Mouse (Mus musculus): ENCODE results near the gene Bicdl2. TPM values are rescaled to one million over a fixed set of nuclear protein-coding genes. Genes with fewer than 3 reads are reported as not detected.

Bicdl2 gene
- total and polyA plus RNA-seq, 3 experiments: 0.08 to 0.17 TPM; not detected in 1

GRCm38 (mm10) chr17:23671519-23671918 is 11.2 kb downstream of the Bicdl2 start:
- Histone ChIP-seq H3K36me3 (ENCODE audit: control insufficient read depth in 1 of 2, insufficient read depth in 2 of 2, low read length in 2 of 2) (peaks cover 0 to 11% of the 10 kb centered on the region in 2 experiments; a peak in 2 of 4 replicates), H3K27ac (ENCODE audit: control insufficient read depth, low read depth, low read length) (no peak overlapping the region), H3K9me3 (replicated peaks; ENCODE audit: insufficient read depth, low read length) (no peaks in the 10 kb centered on the region), H3K4me1 (ENCODE audit: control insufficient read depth in 1 of 2, insufficient read depth in 2 of 2, low read length in 2 of 2) (peaks cover 0 to 17% of the 10 kb centered on the region in 2 experiments; a peak in 3 of 4 replicates), H3K4me3 (ENCODE audit: control insufficient read depth in 1 of 2, insufficient read depth in 1 of 2, low read depth in 2 of 2, low read length in 2 of 2) (no peak overlapping the region), H3K79me2 (ENCODE audit: control insufficient read depth, insufficient read depth, low read length, poor library complexity) (peaks cover 8% of the 10 kb centered on the region), H3K9ac (ENCODE audit: control insufficient read depth, low read depth, low read length, poor library complexity, severe bottlenecking) (no peak overlapping the region), H3K27me3 (ENCODE audit: control insufficient read depth in 1 of 2, insufficient read depth in 2 of 2, low read length in 2 of 2) (no peaks in the 10 kb centered on the region)
- TF ChIP-seq POLR2AphosphoS2 (IDR thresholded peaks at IDR 0.05; ENCODE audit: low read length) (no peak), ZNF384 (IDR thresholded peaks at IDR 0.05; ENCODE audit: low read depth, low read length) (no peak), KAT2A (conservative IDR thresholded peaks at IDR 0.05; ENCODE audit: low read depth, low read length) (no peak), ELF1 (IDR thresholded peaks at IDR 0.05; ENCODE audit: low read depth, low read length) (no peak), JUND (IDR thresholded peaks at IDR 0.05; ENCODE audit: low read depth, low read length) (no peak), ZC3H11A (IDR thresholded peaks at IDR 0.05; ENCODE audit: low read depth, low read length) (no peak), UBTF (IDR thresholded peaks at IDR 0.05; ENCODE audit: borderline replicate concordance, insufficient read depth, low read depth, low read length) (no peak), EP300 (IDR thresholded peaks at IDR 0.05; ENCODE audit: low read depth in 1 of 2, low read length in 2 of 2) (no peak), E2F4 (IDR thresholded peaks at IDR 0.05; ENCODE audit: borderline replicate concordance, low read depth, low read length) (no peak), MYC (IDR thresholded peaks at IDR 0.05; ENCODE audit: low read depth, low read length) (no peak), CHD1 (IDR thresholded peaks at IDR 0.05; ENCODE audit: low read depth, low read length) (no peak), POLR2A (IDR thresholded peaks at IDR 0.05; ENCODE audit: control insufficient read depth in 1 of 2, insufficient read depth in 1 of 2, low read depth in 1 of 2, low read length in 2 of 2, poor library complexity in 1 of 2) (no peak), RAD21 (IDR thresholded peaks at IDR 0.05; ENCODE audit: low read depth, low read length) (no peak), ETS1 (IDR thresholded peaks at IDR 0.05; ENCODE audit: low read depth, low read length) (no peak)
- no peak for DNase-seq (ENCODE audit: low read depth, low spot score)

GRCm38 (mm10) chr17:23672761-23673160 is 12.5 kb downstream of the Bicdl2 start:
- Histone ChIP-seq H3K79me2 (ENCODE audit: control insufficient read depth, insufficient read depth, low read length, poor library complexity) (peaks cover 15% of the 10 kb centered on the region), H3K36me3 (ENCODE audit: control insufficient read depth in 1 of 2, insufficient read depth in 2 of 2, low read length in 2 of 2) (peaks cover 0 to 12% of the 10 kb centered on the region in 2 experiments; a peak in 2 of 4 replicates), H3K4me1 (ENCODE audit: control insufficient read depth in 1 of 2, insufficient read depth in 2 of 2, low read length in 2 of 2) (peaks cover 0 to 17% of the 10 kb centered on the region in 2 experiments; a peak in 3 of 4 replicates), H3K27me3 (ENCODE audit: control insufficient read depth in 1 of 2, insufficient read depth in 2 of 2, low read length in 2 of 2) (no peaks in the 10 kb centered on the region), H3K27ac (ENCODE audit: control insufficient read depth, low read depth, low read length) (no peak overlapping the region), H3K4me3 (ENCODE audit: control insufficient read depth in 1 of 2, insufficient read depth in 1 of 2, low read depth in 2 of 2, low read length in 2 of 2) (peak overlapping the region; percentile 70 to 78), H3K9ac (ENCODE audit: control insufficient read depth, low read depth, low read length, poor library complexity, severe bottlenecking) (peak overlapping the region; percentile 40), H3K9me3 (replicated peaks; ENCODE audit: insufficient read depth, low read length) (no peaks in the 10 kb centered on the region)
- TF ChIP-seq TBP (IDR thresholded peaks at IDR 0.05; ENCODE audit: low read depth, low read length): no peak
- DNase-seq (ENCODE audit: low read depth, low spot score): peak; percentile 23
